Mouse (Mus musculus) intestine, embryonic 14.5 days (tissue): ENCODE results near the gene Vps25. TPM values are rescaled to one million over a fixed set of nuclear protein-coding genes. Genes with fewer than 3 reads are reported as not detected.

ENCODE experiments used
- ATAC-seq: fragments of 200-750 bp; cut with Nextera tagmentation; replicated peaks from 2 replicates; pipeline ENCODE4 v1.8.0; 2017; ENCODE audit warnings: low read depth, moderate number of reproducible peaks, moderate TSS enrichment, moderate library complexity; ENCODE audit not compliant: low FRiP score, low TSS enrichment
- DNase-seq: peaks from one replicate; pipeline ENCODE4 v3.0.0-alpha.2; 2018; ENCODE audit warnings: low spot score
- H3K27ac ChIP-seq: fragments of 300-500 bp; sonication (generic); 2 replicates; pipeline ENCODE4 v1.5.1; 2014; ENCODE audit warnings: low read depth, mild to moderate bottlenecking, control low read depth
- H3K27me3 ChIP-seq: fragments of 300-500 bp; sonication (generic); replicated peaks from 2 replicates; pipeline ENCODE4 v1.6.1; 2014; ENCODE audit warnings: low read length, control low read depth; ENCODE audit not compliant: control insufficient read depth, insufficient read depth
- H3K36me3 ChIP-seq: fragments of 300-500 bp; sonication (generic); 2 replicates; pipeline ENCODE4 v1.6.1; 2014; ENCODE audit warnings: low read length, control low read depth; ENCODE audit not compliant: control insufficient read depth, insufficient read depth
- H3K4me1 ChIP-seq: fragments of 300-500 bp; sonication (generic); replicated peaks from 2 replicates; pipeline ENCODE4 v1.6.1; 2014; ENCODE audit warnings: low read length, control low read depth, mixed read lengths; ENCODE audit not compliant: control insufficient read depth, insufficient read depth
- H3K4me2 ChIP-seq: fragments of 300-500 bp; sonication (generic); 2 replicates; pipeline ENCODE4 v1.6.1; 2014; ENCODE audit warnings: low read length
- H3K4me3 ChIP-seq: fragments of 300-500 bp; sonication (generic); 2 replicates; pipeline ENCODE4 v1.5.1; 2014; ENCODE audit warnings: low read depth, low read length, control low read depth, mixed read lengths
- H3K9ac ChIP-seq: fragments of 300-500 bp; sonication (generic); 2 replicates; pipeline ENCODE4 v1.6.1; 2014; ENCODE audit warnings: mild to moderate bottlenecking, low read length
- H3K9me3 ChIP-seq: fragments of 300-500 bp; sonication (generic); 2 replicates; pipeline ENCODE4 v1.6.1; 2016; ENCODE audit warnings: low read length, control low read depth; ENCODE audit not compliant: control insufficient read depth
- WGBS: fragments of 180-500 bp; shearing (Covaris S2); extraction: QIAGEN DNeasy Blood & Tissue Kit; methylation state at CpG from one replicate; pipeline ENCODE4 v1.1.7; 2014; 5-methylcytosine and 5-hydroxymethylcytosine counted together
- polyA plus RNA-seq: library from polyadenylated mRNA; unstranded; fragments of >200 nt; fragmentation: Nextera tagmentation; extraction: Ambion mirVana; gene quantifications from 2 replicates; pipeline ENCODE4 v1.2.1, GENCODE M21; 2014

Gene Vps25
- polyA plus RNA-seq, 1 experiment from 2014 or later = 143 TPM

- peak overlapping the region; percentile 72 for H3K9ac ChIP-seq
- ATAC-seq (peak; percentile 38; the same call in 1 of the 2 replicates), DNase-seq (peak; percentile 66)
- no peaks in the 10 kb centered on the region for H3K27me3 ChIP-seq
- WGBS = 58% methylated on average over 12 of the region's 12 CpGs
- H3K4me2 ChIP-seq = peak overlapping the region; percentile 95
- peaks cover 29% of the 10 kb centered on the region for H3K4me1 ChIP-seq
- H3K27ac ChIP-seq = peak overlapping the region; percentile 65
- peaks cover 14% of the 10 kb centered on the region; the same call in 1 of the 2 replicates for H3K36me3 ChIP-seq
- H3K4me3 ChIP-seq = peak overlapping the region; percentile 80
- no peaks in the 10 kb centered on the region for H3K9me3 ChIP-seq
These were observed 24.1 kb downstream of the Vps25 start for GRCm38 (mm10) chr11:101277381-101278222.

DNA sequence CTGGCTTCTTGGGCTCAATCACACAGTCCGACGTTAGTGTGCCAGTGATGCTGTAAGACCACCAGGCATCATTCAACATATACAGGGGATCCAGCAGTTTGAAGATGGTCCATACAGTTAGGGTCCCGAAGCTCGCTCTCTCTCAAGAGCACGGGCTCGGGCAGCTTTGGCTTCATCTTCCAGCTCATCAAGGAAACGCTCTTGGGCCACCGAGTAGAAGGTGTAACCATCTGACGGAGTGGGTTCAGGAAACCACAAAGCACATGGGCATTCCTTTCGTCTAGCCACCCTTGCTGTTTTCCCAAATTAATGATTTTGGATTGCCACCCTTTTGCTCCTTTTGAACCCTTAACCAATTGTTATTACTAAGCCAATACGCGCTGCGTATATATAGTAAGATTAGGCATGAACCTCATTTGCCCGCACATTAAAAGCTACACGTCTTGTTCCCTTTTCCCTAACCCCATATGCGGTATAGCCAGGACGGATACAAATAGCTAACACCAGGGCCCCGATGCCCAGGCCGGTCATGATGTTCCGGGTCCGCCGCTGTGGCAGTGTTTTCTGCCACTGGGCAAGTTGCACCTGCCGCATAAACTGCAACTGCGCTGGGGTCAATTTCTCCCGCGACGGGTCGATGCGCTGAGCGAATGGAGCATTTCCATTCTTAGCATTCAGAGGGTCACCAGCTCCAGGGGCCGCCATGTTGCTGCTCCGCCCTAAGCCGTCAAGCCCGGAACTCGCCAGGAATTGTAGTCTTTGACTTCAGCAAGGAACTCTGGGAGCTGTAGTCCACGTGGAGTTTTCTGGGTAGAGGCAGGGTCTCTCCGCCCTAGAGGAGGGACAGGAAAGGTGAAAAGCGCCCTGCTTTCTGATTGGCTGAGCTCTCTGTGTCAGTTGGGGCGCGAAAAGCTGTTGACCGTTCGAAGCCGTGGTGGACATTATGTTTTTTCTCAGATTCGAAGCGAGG lies 25.0 kb downstream of the Vps25 start, which contains the start of the genes Cntd1 and Coa3:
TSS of gene Cntd1 (plus strand) at position 790 of the 970 bp plus-strand sequence.
TSS of gene Coa3 (minus strand) at position 892 of the 970 bp plus-strand sequence.
- DNase-seq (peak; percentile 89), ATAC-seq (peak; percentile 92)
- Histone ChIP-seq H3K27me3 (no peaks in the 10 kb centered on the region), H3K36me3 (peaks cover 14% of the 10 kb centered on the region; the same call in 1 of the 2 replicates), H3K4me1 (peaks cover 29% of the 10 kb centered on the region), H3K9ac (peak within 1 kb of the TSS; percentile 72), H3K27ac (peak within 1 kb of the TSS; percentile 65), H3K9me3 (no peaks in the 10 kb centered on the region), H3K4me3 (peak within 1 kb of the TSS; percentile 80), H3K4me2 (peak within 1 kb of the TSS; percentile 95)
- 8% methylated on average over 45 of the region's 45 CpGs for WGBS

GRCm38 (mm10) chr11:101279193-101279569 lies 25.7 kb downstream of the Vps25 start:
- Histone ChIP-seq H3K4me3 (peak overlapping the region; percentile 80), H3K27me3 (no peaks in the 10 kb centered on the region), H3K4me2 (peak overlapping the region; percentile 95), H3K36me3 (peaks cover 13% of the 10 kb centered on the region; the same call in 1 of the 2 replicates), H3K27ac (no peak overlapping the region), H3K9ac (0 out of 2 replicates have a peak overlapping the region, but pooled peaks have one; percentile 5), H3K4me1 (peaks cover 29% of the 10 kb centered on the region), H3K9me3 (no peaks in the 10 kb centered on the region)
- ATAC-seq = peak; percentile 8; the same call in 1 of the 2 replicates
- 59% methylated on average over 14 of the region's 14 CpGs for WGBS
- DNase-seq = no peak

- DNase-seq = no peak
- no peak overlapping the region for H3K4me3 ChIP-seq
- WGBS = 58% methylated on average over 7 of the region's 7 CpGs
- no peak overlapping the region for H3K27ac ChIP-seq
- H3K9ac ChIP-seq = no peak overlapping the region
- H3K4me1 ChIP-seq = peaks cover 29% of the 10 kb centered on the region
- no peak overlapping the region for H3K4me2 ChIP-seq
- no peak for ATAC-seq
- no peaks in the 10 kb centered on the region for H3K27me3 ChIP-seq
- no peaks in the 10 kb centered on the region for H3K9me3 ChIP-seq
- peaks cover 11% of the 10 kb centered on the region; the same call in 1 of the 2 replicates for H3K36me3 ChIP-seq
These were observed 27.3 kb downstream of the Vps25 start for GRCm38 (mm10) chr11:101280837-101281236.

DNA sequence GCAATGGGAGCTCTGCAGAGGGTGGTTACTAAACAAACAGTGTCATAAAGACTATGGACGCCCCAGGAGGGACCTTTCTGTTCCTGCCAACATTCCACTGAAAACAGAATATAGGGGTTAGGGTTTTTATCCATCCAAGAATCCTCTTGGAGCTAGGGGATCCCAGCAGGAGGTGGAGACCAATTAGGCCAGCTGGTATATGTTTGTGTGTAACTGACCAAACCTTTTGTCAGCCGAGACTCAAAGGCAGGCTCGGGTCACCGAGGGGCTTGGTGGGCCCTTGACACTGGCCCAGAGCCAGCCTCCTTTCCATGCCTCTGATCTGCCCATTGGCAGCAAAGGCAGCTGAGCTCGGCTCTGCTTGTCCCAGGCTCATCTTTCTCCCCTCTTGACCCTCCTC lies 29.4 kb downstream of the Vps25 start:
- WGBS = 38% methylated on average over 5 of the region's 5 CpGs

DNA sequence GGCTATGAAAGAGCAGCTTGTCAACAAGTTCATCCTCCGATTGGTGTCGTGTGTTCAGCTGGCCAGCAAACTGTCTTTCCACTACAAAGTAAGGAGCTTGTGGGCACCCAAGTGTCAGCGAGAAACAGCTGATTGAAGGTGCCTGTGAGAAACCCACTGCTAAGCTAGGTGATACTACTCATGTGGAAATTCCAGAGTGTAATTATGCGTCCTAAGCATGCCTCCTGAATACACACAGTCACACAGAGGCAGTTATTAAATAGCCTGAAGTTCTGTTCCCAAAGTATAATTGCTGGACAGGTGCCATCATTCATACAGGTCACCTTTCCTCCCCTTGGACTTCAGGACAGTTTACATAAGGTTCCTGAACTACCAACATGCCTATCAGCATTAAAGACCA lies 30.3 kb downstream of the Vps25 start:
- Histone ChIP-seq H3K36me3 (peaks cover 21% of the 10 kb centered on the region), H3K4me1 (peaks cover 6% of the 10 kb centered on the region; the same call in 1 of the 2 replicates), H3K4me3 (no peak overlapping the region), H3K9me3 (no peaks in the 10 kb centered on the region), H3K27me3 (no peaks in the 10 kb centered on the region), H3K4me2 (no peak overlapping the region), H3K27ac (no peak overlapping the region), H3K9ac (no peak overlapping the region)
- DNase-seq (no peak), ATAC-seq (no peak)
- 68% methylated on average over 4 of the region's 4 CpGs for WGBS

More for the DNA sequence above, 29.4 kb downstream of the Vps25 start:
- ATAC-seq (no peak), DNase-seq (no peak)
- Histone ChIP-seq H3K9ac (no peak overlapping the region), H3K36me3 (peaks cover 12% of the 10 kb centered on the region; the same call in 1 of the 2 replicates), H3K4me2 (no peak overlapping the region), H3K27me3 (no peaks in the 10 kb centered on the region), H3K4me3 (no peak overlapping the region), H3K9me3 (no peaks in the 10 kb centered on the region), H3K4me1 (peaks cover 10% of the 10 kb centered on the region), H3K27ac (no peak overlapping the region)

GRCm38 (mm10) chr11:101287306-101287705 lies 33.8 kb downstream of the Vps25 start:
- Histone ChIP-seq H3K4me1 (no peaks in the 10 kb centered on the region), H3K36me3 (peaks cover 51% of the 10 kb centered on the region), H3K9ac (no peak overlapping the region), H3K9me3 (no peaks in the 10 kb centered on the region), H3K27me3 (no peaks in the 10 kb centered on the region), H3K4me2 (no peak overlapping the region), H3K4me3 (no peak overlapping the region), H3K27ac (no peak overlapping the region)
- 85% methylated on average over 9 of the region's 9 CpGs for WGBS
- no peak for ATAC-seq
- no peak for DNase-seq

DNA sequence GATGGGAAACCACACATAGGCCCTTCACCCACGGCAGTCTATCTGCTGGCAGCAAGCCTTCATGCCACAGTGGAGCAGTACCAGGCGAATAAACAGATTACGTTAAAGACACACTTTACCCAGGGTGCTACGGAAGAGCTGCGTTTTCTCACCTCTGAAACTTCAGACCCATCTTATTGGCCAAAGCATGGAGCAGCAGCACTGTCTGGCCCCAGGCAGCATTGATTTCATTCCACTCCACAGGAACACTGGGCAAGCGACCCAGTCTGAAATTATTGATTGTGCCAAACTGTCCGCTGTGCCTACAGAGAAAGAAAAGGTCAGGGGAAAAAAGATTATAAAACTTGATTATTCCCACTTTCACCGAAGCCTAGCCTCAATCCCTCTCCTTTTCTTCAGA lies 37.7 kb downstream of the Vps25 start:
- Histone ChIP-seq H3K4me3 (no peak overlapping the region), H3K9me3 (no peaks in the 10 kb centered on the region), H3K9ac (no peak overlapping the region), H3K4me1 (no peaks in the 10 kb centered on the region), H3K27me3 (no peaks in the 10 kb centered on the region), H3K4me2 (no peak overlapping the region), H3K36me3 (peaks cover 85% of the 10 kb centered on the region), H3K27ac (no peak overlapping the region)
- WGBS = 97% methylated on average over 8 of the region's 8 CpGs
- no peak for ATAC-seq
- DNase-seq = no peak
